Mouse (Mus musculus): ENCODE measurements around the gene Pex11a.

Pex11a gene

GRCm38 (mm10) chr7:79738913-79739312 is 4.0 kb downstream of the Pex11a start:
- no peak for DNase-seq (ENCODE audit: low spot score in 2 of 2)

- DNase-seq (ENCODE audit: low spot score in 2 of 2): no peak
These were observed 6.4 kb downstream of the Pex11a start for GRCm38 (mm10) chr7:79736511-79736910.

- no peak for DNase-seq (ENCODE audit: low spot score in 2 of 2)
These were observed 8.4 kb downstream of the Pex11a start for GRCm38 (mm10) chr7:79734563-79734962.

- no peak for DNase-seq (ENCODE audit: low spot score in 2 of 2)
These were observed 10.3 kb downstream of the Pex11a start, which contains the start of gene Plin1 for GRCm38 (mm10) chr7:79732622-79733021. TSS of gene Plin1 (minus strand) at chr7:79732903.

GRCm38 (mm10) chr7:79731438-79731837 is 11.5 kb downstream of the Pex11a start:
- DNase-seq (ENCODE audit: low spot score in 2 of 2): no peak

- no peak for DNase-seq (ENCODE audit: low spot score in 2 of 2)
These were observed 13.1 kb downstream of the Pex11a start for GRCm38 (mm10) chr7:79729743-79730370.

- DNase-seq (ENCODE audit: low spot score in 2 of 2): peak; percentile 50 to 75
These were observed 13.8 kb downstream of the Pex11a start for GRCm38 (mm10) chr7:79729169-79729568.

- peak; percentile 41 to 70 for DNase-seq (ENCODE audit: low spot score in 2 of 2)
These were observed 14.7 kb downstream of the Pex11a start for GRCm38 (mm10) chr7:79728219-79728618.

- peak; percentile 20 to 67 for DNase-seq (ENCODE audit: low spot score in 2 of 2)
These were observed 15.8 kb downstream of the Pex11a start for GRCm38 (mm10) chr7:79727091-79727490.

GRCm38 (mm10) chr7:79721386-79721977 is 21.4 kb downstream of the Pex11a start:
- DNase-seq (ENCODE audit: low spot score in 2 of 2): peak in 1 of 2 experiments; percentile 39

GRCm38 (mm10) chr7:79715187-79715981 is 27.5 kb downstream of the Pex11a start, which contains the start of gene Kif7:
TSS of gene Kif7 (minus strand) at chr7:79715720.
- DNase-seq (ENCODE audit: low spot score in 2 of 2): peak in 1 of 2 experiments; percentile 62

GRCm38 (mm10) chr7:79710831-79711230 is 32.1 kb downstream of the Pex11a start:
- DNase-seq (ENCODE audit: low spot score in 2 of 2): no peak

- DNase-seq (ENCODE audit: low spot score in 2 of 2): no peak
These were observed 32.8 kb downstream of the Pex11a start for GRCm38 (mm10) chr7:79710130-79710607.

GRCm38 (mm10) chr7:79705210-79705609 is 37.7 kb downstream of the Pex11a start:
- DNase-seq (ENCODE audit: low spot score in 2 of 2): no peak

GRCm38 (mm10) chr7:79702755-79703154 is 40.2 kb downstream of the Pex11a start:
- DNase-seq (ENCODE audit: low spot score in 2 of 2): no peak

GRCm38 (mm10) chr7:79696495-79696894 is 46.4 kb downstream of the Pex11a start:
- DNase-seq (ENCODE audit: low spot score in 2 of 2): no peak

Measured in spleen, postnatal 10 days (tissue).